Mouse (Mus musculus): ENCODE data around the gene Gfpt1.

DNA sequence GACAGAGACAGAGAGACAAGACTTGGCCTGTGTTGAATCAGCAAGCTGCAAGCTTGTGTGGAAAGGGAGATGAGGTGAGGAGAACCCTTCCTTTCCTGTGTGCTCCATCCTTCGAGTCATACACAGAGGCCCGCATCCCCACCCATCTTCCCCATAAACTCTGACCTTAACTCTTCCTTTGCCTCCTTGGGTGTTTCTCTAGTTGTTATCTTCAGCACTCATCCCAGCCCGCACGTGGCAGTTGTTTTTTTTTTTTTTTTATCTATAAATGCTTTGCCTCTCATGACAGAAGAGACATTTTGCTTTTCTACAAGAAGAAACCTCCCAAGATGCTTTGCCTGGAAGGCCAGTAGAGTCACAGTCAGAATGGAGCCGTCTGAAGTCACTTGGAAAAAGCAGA, 95.8 kb downstream of the Gfpt1 start:
- TF ChIP-seq POLR2A (IDR thresholded peaks at IDR 0.05; ENCODE audit: low read depth, low read length) (no peak), CTCF (IDR thresholded peaks at IDR 0.05; ENCODE audit: borderline replicate concordance, insufficient read depth, low read length) (no peak)
